Mouse (Mus musculus): ENCODE results near the gene Cyb5d1. TPM values are rescaled to one million over a fixed set of nuclear protein-coding genes. Genes with fewer than 3 reads are reported as not detected.

The Cyb5d1 gene
- polyA plus RNA-seq, 1 experiment from 2014 or later: 27.4 TPM

GRCm38 (mm10) chr11:69420554-69421000 lies 25.1 kb upstream of the Cyb5d1 start:
- Histone ChIP-seq H3K9me3 (no peaks in the 10 kb centered on the region), H3K4me1 (peaks cover 57% of the 10 kb centered on the region), H3K27ac (peak overlapping the region; percentile 98), H3K27me3 (ENCODE audit: insufficient read depth, poor library complexity, severe bottlenecking) (peaks cover 38% of the 10 kb centered on the region), H3K36me3 (no peaks in the 10 kb centered on the region), H3K4me3 (peak overlapping the region; percentile 86)
- 7% methylated on average over 10 of the region's 10 CpGs for WGBS
- DNase-seq (ENCODE audit: low spot score): no peak

- Histone ChIP-seq H3K36me3 (no peaks in the 10 kb centered on the region), H3K4me3 (peak overlapping the region; percentile 86), H3K4me1 (peaks cover 63% of the 10 kb centered on the region), H3K9me3 (no peaks in the 10 kb centered on the region), H3K27me3 (ENCODE audit: insufficient read depth, poor library complexity, severe bottlenecking) (peaks cover 38% of the 10 kb centered on the region), H3K27ac (peak overlapping the region; percentile 98)
- WGBS: under 1% methylated on average over 31 of the region's 31 CpGs
- DNase-seq (ENCODE audit: low spot score): no peak
These were observed 24.6 kb upstream of the Cyb5d1 start for GRCm38 (mm10) chr11:69419813-69420553.

DNA sequence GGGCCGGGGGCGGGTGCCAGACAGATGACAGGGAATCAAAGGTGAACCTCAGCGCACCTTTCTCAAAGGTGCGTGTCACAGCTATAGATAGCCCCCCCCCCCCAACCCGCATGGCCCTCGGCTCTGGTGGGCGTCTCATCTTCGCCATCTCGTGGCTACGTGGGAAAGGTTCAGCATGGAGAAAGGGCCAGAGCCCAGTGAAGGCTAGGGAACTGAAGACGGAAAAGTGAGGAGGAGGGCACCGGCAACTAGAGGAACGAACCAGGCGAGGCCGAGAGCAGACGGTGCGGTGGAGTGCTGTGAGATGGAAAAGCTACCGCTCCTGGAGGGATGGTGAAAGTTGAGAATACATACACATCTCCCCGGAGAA lies 24.0 kb upstream of the Cyb5d1 start:
- Histone ChIP-seq H3K4me3 (peak overlapping the region; percentile 86), H3K9me3 (no peaks in the 10 kb centered on the region), H3K27ac (peak overlapping the region; percentile 98), H3K4me1 (peaks cover 68% of the 10 kb centered on the region), H3K27me3 (ENCODE audit: insufficient read depth, poor library complexity, severe bottlenecking) (peaks cover 38% of the 10 kb centered on the region), H3K36me3 (no peaks in the 10 kb centered on the region)
- whole genome bisulfite sequencing: under 1% methylated on average over 19 of the region's 19 CpGs
- no peak for DNase-seq (ENCODE audit: low spot score)

GRCm38 (mm10) chr11:69418481-69419442 lies 23.3 kb upstream of the Cyb5d1 start:
- no peaks in the 10 kb centered on the region for H3K36me3 ChIP-seq
- peaks cover 32% of the 10 kb centered on the region for H3K27me3 ChIP-seq (ENCODE audit: insufficient read depth, poor library complexity, severe bottlenecking)
- no peaks in the 10 kb centered on the region for H3K9me3 ChIP-seq
- H3K27ac ChIP-seq: peak overlapping the region; percentile 98
- WGBS: under 1% methylated on average over 45 of the region's 45 CpGs
- peaks cover 72% of the 10 kb centered on the region for H3K4me1 ChIP-seq
- H3K4me3 ChIP-seq: peak overlapping the region; percentile 86
- peak; percentile 98 for DNase-seq (ENCODE audit: low spot score)

- Histone ChIP-seq H3K9me3 (no peaks in the 10 kb centered on the region), H3K4me3 (peak overlapping the region; percentile 86), H3K27me3 (ENCODE audit: insufficient read depth, poor library complexity, severe bottlenecking) (peaks cover 23% of the 10 kb centered on the region), H3K27ac (peak overlapping the region; percentile 98), H3K36me3 (peaks cover 7% of the 10 kb centered on the region), H3K4me1 (peaks cover 83% of the 10 kb centered on the region)
- WGBS: under 1% methylated on average over 39 of the region's 39 CpGs
- peak; percentile 97 for DNase-seq (ENCODE audit: low spot score)
These were observed 22.3 kb upstream of the Cyb5d1 start for GRCm38 (mm10) chr11:69417449-69418384.

- Histone ChIP-seq H3K36me3 (peaks cover 12% of the 10 kb centered on the region), H3K27me3 (ENCODE audit: insufficient read depth, poor library complexity, severe bottlenecking) (peaks cover 16% of the 10 kb centered on the region), H3K4me1 (peaks cover 90% of the 10 kb centered on the region), H3K9me3 (no peaks in the 10 kb centered on the region), H3K4me3 (peak overlapping the region; percentile 86), H3K27ac (peak overlapping the region; percentile 98)
- DNase-seq (ENCODE audit: low spot score): no peak
- WGBS: 4% methylated on average over 8 of the region's 8 CpGs
These were observed 21.6 kb upstream of the Cyb5d1 start for GRCm38 (mm10) chr11:69416921-69417448.

- peaks cover 92% of the 10 kb centered on the region for H3K4me1 ChIP-seq
- H3K27ac ChIP-seq: peak overlapping the region; percentile 98
- peak overlapping the region; percentile 86 for H3K4me3 ChIP-seq
- H3K36me3 ChIP-seq: peaks cover 16% of the 10 kb centered on the region
- peaks cover 11% of the 10 kb centered on the region for H3K27me3 ChIP-seq (ENCODE audit: insufficient read depth, poor library complexity, severe bottlenecking)
- WGBS: under 1% methylated on average over 4 of the region's 4 CpGs
- no peak for DNase-seq (ENCODE audit: low spot score)
- no peaks in the 10 kb centered on the region for H3K9me3 ChIP-seq
These were observed 21.1 kb upstream of the Cyb5d1 start for GRCm38 (mm10) chr11:69416509-69416908.

DNA sequence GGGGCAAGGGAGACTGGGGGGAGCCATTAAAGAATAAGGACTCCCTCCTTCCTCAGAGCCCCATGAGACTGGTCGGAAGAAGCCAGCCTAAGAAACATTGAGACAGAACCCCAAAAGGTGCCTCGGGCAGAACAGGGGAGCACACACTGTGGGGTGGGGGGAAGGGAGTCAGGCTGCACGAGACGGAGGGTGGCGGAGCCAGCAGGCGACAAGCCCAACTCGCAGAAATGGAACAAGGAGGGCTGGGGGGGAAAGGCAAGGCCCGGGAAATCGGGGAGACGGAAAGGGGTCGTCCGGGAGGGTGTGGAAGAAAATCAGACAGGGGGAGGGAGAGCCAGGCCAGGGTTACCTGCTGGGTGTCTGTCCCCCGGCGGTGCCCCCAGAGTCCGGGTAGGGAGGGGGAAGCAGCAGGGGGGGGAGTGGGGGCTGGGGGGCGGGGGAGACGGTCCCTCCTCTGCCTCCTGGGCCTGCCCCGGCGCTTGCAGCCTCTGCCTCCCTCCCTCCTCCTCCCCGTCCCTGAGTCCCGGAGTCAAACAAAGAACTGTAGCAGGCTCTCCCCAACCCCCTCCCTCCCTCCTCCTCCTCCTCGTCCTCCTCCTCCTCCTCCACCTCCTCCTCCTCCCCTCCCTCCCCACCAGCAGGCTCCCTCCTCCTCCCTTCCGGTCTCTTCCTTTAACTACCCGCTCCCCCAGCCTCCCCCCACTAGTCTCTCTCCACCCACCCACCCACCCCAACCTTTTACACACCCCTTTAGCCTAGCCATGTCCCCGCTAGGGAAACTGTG lies 20.4 kb upstream of the Cyb5d1 start:
- Histone ChIP-seq H3K27me3 (ENCODE audit: insufficient read depth, poor library complexity, severe bottlenecking) (peaks cover 5% of the 10 kb centered on the region; the same call in 1 of the 2 replicates), H3K27ac (peak overlapping the region; percentile 98), H3K9me3 (no peaks in the 10 kb centered on the region), H3K4me3 (peak overlapping the region; percentile 86), H3K4me1 (peaks cover 92% of the 10 kb centered on the region), H3K36me3 (peaks cover 17% of the 10 kb centered on the region)
- DNase-seq (ENCODE audit: low spot score): no peak
- WGBS: 1% methylated on average over 17 of the region's 25 CpGs

GRCm38 (mm10) chr11:69415327-69415667 lies 19.9 kb upstream of the Cyb5d1 start:
- peaks cover 17% of the 10 kb centered on the region for H3K36me3 ChIP-seq
- peaks cover 89% of the 10 kb centered on the region for H3K4me1 ChIP-seq
- no peaks in the 10 kb centered on the region for H3K9me3 ChIP-seq
- no peak for DNase-seq (ENCODE audit: low spot score)
- H3K4me3 ChIP-seq: peak overlapping the region; percentile 86
- peak overlapping the region; percentile 98 for H3K27ac ChIP-seq
- no peaks in the 10 kb centered on the region for H3K27me3 ChIP-seq (ENCODE audit: insufficient read depth, poor library complexity, severe bottlenecking)
- WGBS: 3% methylated on average over 3 of the region's 3 CpGs

- no peak for DNase-seq (ENCODE audit: low spot score)
- H3K27ac ChIP-seq: peak overlapping the region; percentile 98
- peak overlapping the region; percentile 86 for H3K4me3 ChIP-seq
- 22% methylated on average over 4 of the region's 4 CpGs for WGBS
- no peaks in the 10 kb centered on the region for H3K27me3 ChIP-seq (ENCODE audit: insufficient read depth, poor library complexity, severe bottlenecking)
- peaks cover 83% of the 10 kb centered on the region for H3K4me1 ChIP-seq
- no peaks in the 10 kb centered on the region for H3K9me3 ChIP-seq
- H3K36me3 ChIP-seq: peaks cover 17% of the 10 kb centered on the region
These were observed 19.2 kb upstream of the Cyb5d1 start for GRCm38 (mm10) chr11:69414421-69415326.
